Mouse (Mus musculus) forelimb bud, embryonic 11.5 days (tissue): ENCODE results near the gene Hif3a.

Experiments
- DNase-seq: peaks from one replicate; pipeline ENCODE4 v3.0.0-alpha.2; 2012; ENCODE audit warnings: low read depth, low spot score

The Hif3a gene

DNA sequence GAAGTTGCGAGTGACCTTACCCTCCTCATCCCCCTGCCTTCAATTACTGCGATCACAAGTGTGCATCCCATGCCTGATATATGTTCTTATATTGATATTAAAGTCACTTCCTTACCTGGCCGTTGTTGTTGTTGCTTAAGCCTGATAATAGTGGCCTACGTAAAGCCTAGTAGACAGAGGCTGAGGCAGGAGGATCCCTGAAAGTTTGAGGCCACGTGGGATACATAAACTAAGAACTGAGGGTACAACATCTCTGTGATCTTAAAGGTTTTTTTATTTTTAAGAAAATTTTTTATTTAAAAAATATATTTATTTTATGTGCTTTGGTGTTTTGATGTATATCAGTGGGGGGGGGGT lies 69.8 kb downstream of the Hif3a start, which contains the start of gene Ccdc8:
TSS of gene Ccdc8 (plus strand) at position 258 of the 357 bp plus-strand sequence.
- DNase-seq: no peak

DNA sequence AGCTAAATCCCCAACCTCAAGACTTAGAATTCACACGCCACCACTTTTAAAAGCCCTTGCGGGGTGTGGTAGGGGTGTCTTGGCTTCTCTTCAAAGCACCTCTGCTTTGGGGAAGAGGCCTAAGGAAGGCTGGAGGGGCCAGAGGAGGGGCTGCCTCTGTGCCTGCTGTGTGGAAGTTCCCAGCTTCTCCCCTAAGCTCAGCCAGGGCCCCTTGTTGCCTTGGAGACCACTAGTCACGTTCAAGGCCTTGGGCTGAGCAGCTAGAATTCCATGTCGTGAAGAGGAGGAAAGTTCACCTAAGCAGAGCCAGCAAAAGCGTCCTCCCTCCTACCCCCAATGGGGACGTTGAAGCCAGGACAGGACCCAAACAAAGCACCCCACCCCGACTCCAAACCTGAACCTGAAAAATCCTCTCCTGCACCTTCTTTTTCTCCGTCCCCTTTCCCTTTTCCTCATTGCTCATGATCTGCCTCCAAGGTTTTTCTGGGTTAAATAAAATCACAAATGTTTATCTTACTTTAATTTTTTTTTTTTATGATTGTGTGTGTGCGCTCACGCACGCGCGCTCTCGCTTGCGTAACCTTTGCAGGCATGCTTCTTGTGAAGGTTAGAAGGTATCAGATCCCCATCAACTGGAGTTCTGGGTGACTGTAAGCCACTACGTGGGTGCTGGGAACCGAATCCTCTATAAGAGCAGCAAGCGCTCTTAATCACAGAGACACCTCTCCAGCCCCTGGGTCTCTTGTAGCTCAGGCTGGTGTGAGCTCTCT lies 70.4 kb downstream of the Hif3a start:
- peak; percentile 74 for DNase-seq

DNA sequence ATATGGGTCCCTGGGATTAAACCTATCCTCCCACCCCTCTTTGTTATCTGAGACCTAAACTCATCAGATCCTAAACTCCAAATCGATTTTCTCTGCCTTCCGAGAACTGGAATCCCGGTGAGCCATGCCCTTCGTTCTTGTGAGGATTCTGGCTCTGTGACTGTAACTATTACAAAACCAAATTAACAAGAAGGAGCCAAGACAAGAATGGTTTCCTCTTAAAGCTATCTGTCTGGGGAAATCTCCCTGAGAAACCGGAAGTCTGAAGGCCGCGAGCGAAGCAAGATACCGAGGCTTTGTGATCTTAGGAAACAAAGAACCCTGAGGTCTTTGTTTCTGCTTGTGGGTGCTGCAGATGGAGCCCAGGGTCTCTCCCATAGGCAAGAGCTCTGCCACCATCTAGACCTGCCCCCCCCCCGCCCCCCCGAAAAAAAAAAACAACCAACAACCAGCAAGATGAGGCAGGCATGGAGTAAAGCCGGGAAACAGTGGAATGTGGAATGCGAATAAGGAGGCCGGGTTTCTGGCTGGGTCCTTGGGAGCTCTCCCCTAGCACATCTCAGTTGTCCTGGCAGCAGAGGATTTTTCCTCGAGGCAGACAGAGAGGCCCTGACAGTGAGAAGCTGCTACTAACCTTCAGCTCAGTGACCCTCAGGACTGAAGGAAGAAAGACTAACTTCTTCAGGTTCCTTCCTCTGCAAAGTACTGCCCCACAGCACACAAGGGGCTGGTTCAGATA lies 72.1 kb downstream of the Hif3a start:
- no peak for DNase-seq

DNA sequence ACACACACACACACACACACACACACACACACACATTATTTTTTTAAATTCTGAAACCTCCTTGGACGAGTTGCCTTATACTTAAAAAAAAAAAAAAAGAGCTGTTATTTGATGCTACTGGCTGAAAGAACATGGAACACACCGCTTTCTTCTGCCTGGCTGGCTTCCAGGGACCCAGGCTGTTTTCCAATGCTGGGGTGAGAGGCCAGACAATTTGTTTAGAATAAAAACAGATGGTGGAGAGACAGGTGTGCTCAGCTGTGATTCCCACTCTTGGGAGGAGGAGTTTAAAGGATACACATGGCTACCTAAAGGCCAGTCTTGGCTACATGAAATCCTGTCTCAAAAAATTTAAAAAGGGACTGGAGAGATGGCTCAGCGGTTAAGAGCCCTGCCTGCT lies 73.8 kb downstream of the Hif3a start:
- peak; percentile 57 for DNase-seq

DNA sequence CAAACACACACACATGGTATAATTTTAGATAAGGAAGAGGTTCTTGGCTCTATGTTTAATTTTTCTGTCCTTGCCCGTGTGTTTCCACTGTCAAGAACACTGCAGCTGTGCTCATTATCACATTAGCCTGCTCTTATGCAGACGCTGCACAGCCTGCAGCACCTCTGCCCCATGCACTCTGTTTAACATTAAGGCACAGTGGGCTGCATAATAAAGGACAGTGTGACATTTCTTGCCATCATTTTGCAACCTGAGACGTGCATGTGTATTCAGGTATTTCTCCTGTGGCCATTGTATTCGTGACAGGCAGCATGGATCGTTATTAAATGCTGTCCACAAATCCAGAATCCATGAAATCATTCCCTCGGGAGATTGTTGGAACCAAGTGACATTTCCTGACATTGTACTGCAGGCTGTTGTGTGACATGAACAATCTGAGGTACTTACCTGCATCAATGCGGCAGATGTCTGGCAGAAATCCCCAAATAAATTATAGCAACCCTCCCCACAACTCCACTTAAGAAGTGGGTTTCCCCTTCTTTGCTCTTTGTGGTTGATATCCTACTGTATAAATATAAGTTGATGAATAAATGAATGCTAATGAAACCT lies 74.6 kb downstream of the Hif3a start:
- DNase-seq: no peak

DNA sequence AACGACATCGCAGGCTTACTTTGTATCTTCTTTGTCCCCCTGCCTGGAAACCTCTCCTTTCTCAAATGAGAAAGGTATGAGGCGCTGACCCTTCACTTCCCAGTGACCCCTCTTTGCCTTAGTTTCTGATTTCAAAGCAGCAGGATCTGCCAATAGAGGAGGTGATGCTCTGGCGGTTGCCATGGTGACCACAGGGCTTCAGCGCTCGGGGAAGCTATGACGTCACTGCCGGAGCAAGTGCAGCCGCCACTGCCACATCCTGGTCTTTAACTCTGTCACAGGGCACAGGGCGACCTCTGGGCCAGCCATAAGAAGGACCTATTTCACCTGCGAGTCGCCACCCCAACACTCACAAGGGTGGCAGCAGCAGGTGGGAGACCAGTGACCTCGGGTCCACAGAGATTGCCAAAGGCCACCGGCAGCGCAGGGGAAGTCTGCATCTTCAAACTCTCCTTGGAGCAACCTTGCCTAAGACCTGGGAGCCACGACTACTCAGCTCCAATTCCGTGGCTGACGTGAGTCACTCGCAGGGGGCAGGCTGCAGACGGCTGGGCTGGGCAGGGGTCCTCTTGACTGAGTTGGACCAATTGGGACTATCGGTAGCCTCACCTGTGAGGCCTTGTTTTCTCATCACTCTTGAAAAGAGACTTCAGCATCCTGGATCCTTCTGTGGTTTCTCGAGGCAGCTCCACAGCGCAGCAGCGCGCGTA lies 79.2 kb downstream of the Hif3a start, which contains the start of gene Gm42372:
TSS of gene Gm42372 (plus strand) at position 228 of the 710 bp plus-strand sequence.
- DNase-seq: peak; percentile 92
